Mouse (Mus musculus) stomach, embryonic 16.5 days (tissue): ENCODE measurements around the gene Tlr5. TPM values are rescaled to one million over a fixed set of nuclear protein-coding genes. Genes with fewer than 3 reads are reported as not detected.

Experiments used
- ATAC-seq: fragments of 200-750 bp; cut with Nextera tagmentation; 2 replicates; pipeline ENCODE4 v1.8.0; 2017; ENCODE audit warnings: moderate number of reproducible peaks, moderate TSS enrichment; ENCODE audit not compliant: insufficient read depth, low FRiP score
- H3K27ac ChIP-seq: fragments of 300-500 bp; sonication (generic); 2 replicates; pipeline ENCODE4 v1.5.1; 2014; ENCODE audit warnings: low read length
- H3K27me3 ChIP-seq: fragments of 300-500 bp; sonication (generic); 2 replicates; pipeline ENCODE4 v1.6.1; 2014; ENCODE audit warnings: low read length, control low read depth, mixed read lengths; ENCODE audit not compliant: control insufficient read depth, insufficient read depth
- H3K36me3 ChIP-seq: fragments of 300-500 bp; sonication (generic); 2 replicates; pipeline ENCODE4 v1.6.1; 2014; ENCODE audit warnings: low read length; ENCODE audit not compliant: control insufficient read depth, insufficient read depth
- H3K4me1 ChIP-seq: fragments of 300-500 bp; sonication (generic); 2 replicates; pipeline ENCODE4 v1.6.1; 2014; ENCODE audit warnings: low read length, control low read depth, mixed read lengths; ENCODE audit not compliant: control insufficient read depth, insufficient read depth
- H3K4me2 ChIP-seq: fragments of 300-500 bp; sonication (generic); 2 replicates; pipeline ENCODE4 v1.6.1; 2014; ENCODE audit warnings: low read depth, low read length, mixed read lengths
- H3K4me3 ChIP-seq: fragments of 300-500 bp; sonication (generic); replicated peaks from 2 replicates; pipeline ENCODE4 v1.5.1; 2014; ENCODE audit warnings: mild to moderate bottlenecking, low read length
- H3K9ac ChIP-seq: fragments of 300-500 bp; sonication (generic); 2 replicates; pipeline ENCODE4 v1.6.1; 2014; ENCODE audit warnings: low read length
- H3K9me3 ChIP-seq: fragments of 300-500 bp; sonication (generic); replicated peaks from 2 replicates; pipeline ENCODE4 v1.6.1; 2016; ENCODE audit warnings: low read length, control low read depth; ENCODE audit not compliant: control insufficient read depth
- WGBS: fragments of 180-500 bp; shearing (Covaris S2); extraction: QIAGEN DNeasy Blood & Tissue Kit; methylation state at CpG from one replicate; pipeline ENCODE4 v1.1.7; 2014; 5-methylcytosine and 5-hydroxymethylcytosine counted together
- polyA plus RNA-seq: library from polyadenylated mRNA; unstranded; fragments of >200 nt; fragmentation: Nextera tagmentation; extraction: Ambion mirVana; gene quantifications from 2 replicates; pipeline ENCODE4 v1.2.1, GENCODE M21; 2015

Gene Tlr5
- polyA plus RNA-seq, 1 experiment from 2014 or later, result 2.5 TPM

GRCm38 (mm10) chr1:182991002-182991778, 36.6 kb downstream of the Tlr5 start:
- Histone ChIP-seq H3K9me3 (no peaks in the 10 kb centered on the region), H3K27ac (no peak overlapping the region), H3K4me3 (no peak overlapping the region), H3K27me3 (no peaks in the 10 kb centered on the region), H3K4me1 (no peaks in the 10 kb centered on the region; the same call in 1 of the 2 replicates), H3K36me3 (no peaks in the 10 kb centered on the region), H3K9ac (no peak overlapping the region), H3K4me2 (no peak overlapping the region)
- ATAC-seq, result peak; percentile 27; the same call in 1 of the 2 replicates
- WGBS, result 11% methylated on average over 7 of the region's 7 CpGs

Other genes starting within 250 kb of the Tlr5 start
- gene Ccdc185, start 205.6 kb upstream of the Tlr5 start, polyA plus RNA-seq, result not detected in 2 replicates
- 15.2 and 19.4 TPM in 2 replicates for gene Susd4, start 190.9 kb upstream of the Tlr5 start, polyA plus RNA-seq